Mouse (Mus musculus) E14TG2a.4 (cell line): ENCODE measurements around the gene Sgsm1.

ENCODE experiments used
- CTCF ChIP-seq: conservative IDR thresholded peaks from 2 replicates; pipeline ENCODE4 v1.5.1; 2014; ENCODE audit warnings: low read length
- NANOG ChIP-seq: IDR thresholded peaks from 2 replicates; pipeline ENCODE4 v1.6.1; 2014; ENCODE audit warnings: borderline replicate concordance, low read length, mixed read lengths

DNA sequence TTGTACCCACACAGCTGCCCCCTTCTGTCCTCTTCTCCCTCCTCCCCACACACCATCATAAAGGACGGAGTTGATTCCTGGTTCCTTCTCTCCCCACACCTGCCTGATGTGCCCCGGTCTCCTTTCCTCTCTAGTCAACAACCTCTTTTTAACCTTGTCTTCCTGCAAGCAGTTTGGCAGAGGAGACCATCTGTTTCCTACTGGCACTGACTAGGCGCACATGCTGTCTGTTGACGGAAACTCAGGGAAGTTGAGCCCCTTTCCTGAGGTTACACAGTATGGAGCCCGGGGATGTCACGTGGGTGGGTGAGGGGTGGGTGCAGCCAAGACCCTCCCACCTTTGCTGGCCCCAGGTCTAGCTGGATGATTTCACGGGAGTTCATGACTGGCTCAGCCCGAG, 17.8 kb downstream of the Sgsm1 start:
- TF ChIP-seq CTCF = no peak
- no peak for TF ChIP-seq NANOG
